In the genomic region with DNA sequence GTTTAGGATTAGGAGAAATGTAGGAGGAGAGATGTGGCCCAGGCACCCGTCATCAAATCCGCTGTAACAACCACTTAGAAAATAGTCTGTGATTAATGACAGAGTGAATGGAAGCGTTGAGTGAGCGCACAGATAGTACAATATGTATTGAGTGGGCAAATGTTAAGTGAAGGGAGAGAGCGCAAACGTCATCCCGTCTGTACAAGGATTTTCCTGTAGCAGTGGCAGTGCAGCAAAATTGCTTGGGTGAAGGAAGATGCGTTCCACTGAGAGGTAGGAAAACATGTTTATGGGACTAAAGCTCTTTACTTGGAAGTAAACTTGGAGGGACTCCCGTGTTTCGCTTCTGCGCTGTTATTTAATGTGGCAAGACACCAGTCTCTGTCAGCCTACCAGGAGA, we compare ENCODE assay signal across 21 mouse cellular contexts.
DNase-seq lines count a peak whose midpoint lies in the region; ATAC-seq lines count a peak whose summit lies in the region.
"Had no signal": no experiment of that assay in that cellular context is flagged by ENCODE, and none has a peak within 500 bp of the region (broad histone marks: within the 10 kb centered on the region; RNA-seq: fewer than 3 reads in every experiment).

No protein-coding gene starts in this region.

- DNase-seq in layer of hippocampus, adult 18-20 months (ENCODE audit: low spot score in 2 of 2) = peak; percentile 37 to 65
- DNase-seq in layer of hippocampus, postnatal 25 days (ENCODE audit: extremely low spot score in 1 of 2, low spot score in 1 of 2) = no peak
- peak; percentile 34 for DNase-seq in right cerebral cortex, adult 18-20 months
- DNase-seq in right cerebral cortex, postnatal 4 days = no peak
- DNase-seq in left cerebral cortex, postnatal 36 days (ENCODE audit: low spot score in 2 of 2) = peak; percentile 25 to 42
- DNase-seq in kidney, postnatal 4 days = no peak
- DNase-seq: adrenal gland, adult 2 months; cerebellum, adult 18-20 months; cerebellum, postnatal 14 days; gastrocnemius, postnatal 36 days; lung, postnatal 36 days; thymus, postnatal 25 days had no signal

- no peak overlapping the region for H3K4me3 ChIP-seq in heart, embryonic 13.5 days
- H3K4me3 ChIP-seq in heart, embryonic 11.5 days (ENCODE audit: low read depth, low read length) = no peak overlapping the region
- H3K4me3 ChIP-seq: forebrain, embryonic 13.5 days; limb, embryonic 15.5 days; liver, embryonic 15.5 days; lung, embryonic 15.5 days; megakaryocyte, embryonic 14.5 days; midbrain, embryonic 13.5 days had no signal

- H3K27ac ChIP-seq in heart, embryonic 13.5 days (replicated peaks) = no peak overlapping the region
- no peak overlapping the region for H3K27ac ChIP-seq in heart, embryonic 11.5 days (ENCODE audit: low read depth, low read length)
- H3K27ac ChIP-seq: forebrain, embryonic 13.5 days; limb, embryonic 15.5 days; liver, embryonic 15.5 days; lung, embryonic 15.5 days; midbrain, embryonic 13.5 days had no signal

- H3K9me3 ChIP-seq in heart, embryonic 13.5 days = no peaks in the 10 kb centered on the region
- no peaks in the 10 kb centered on the region for H3K9me3 ChIP-seq in heart, embryonic 11.5 days (replicated peaks; ENCODE audit: control insufficient read depth, low read length)
- H3K9me3 ChIP-seq: forebrain, embryonic 13.5 days; limb, embryonic 15.5 days; liver, embryonic 15.5 days; lung, embryonic 15.5 days; megakaryocyte, embryonic 14.5 days; midbrain, embryonic 13.5 days had no signal

- H3K4me2 ChIP-seq in heart, embryonic 13.5 days = peak overlapping the region; percentile 29
- no peak overlapping the region for H3K4me2 ChIP-seq in heart, embryonic 11.5 days
- H3K4me2 ChIP-seq: forebrain, embryonic 13.5 days; limb, embryonic 15.5 days; liver, embryonic 15.5 days; lung, embryonic 15.5 days; midbrain, embryonic 13.5 days had no signal

- WGBS in heart, embryonic 13.5 days = 42% methylated on average over 11 of the region's 11 CpGs
- WGBS in heart, embryonic 11.5 days (ENCODE audit: insufficient replicate concordance) = 59% methylated on average over 11 of the region's 11 CpGs

- intact Hi-C loops in left cerebral cortex, postnatal 36 days (cut with DNase I) = no loop called here

- peaks cover 31% of the 10 kb centered on the region for H3K27me3 ChIP-seq in heart, embryonic 13.5 days (replicated peaks)
- H3K27me3 ChIP-seq in heart, embryonic 11.5 days (ENCODE audit: control insufficient read depth, insufficient read depth, low read length) = no peaks in the 10 kb centered on the region
- H3K27me3 ChIP-seq: limb, embryonic 15.5 days; liver, embryonic 15.5 days; lung, embryonic 15.5 days; megakaryocyte, embryonic 14.5 days had no signal

- H3K4me1 ChIP-seq in heart, embryonic 13.5 days = peaks cover 24% of the 10 kb centered on the region
- peaks cover 4% of the 10 kb centered on the region; the same call in 1 of the 2 replicates for H3K4me1 ChIP-seq in heart, embryonic 11.5 days (ENCODE audit: control insufficient read depth, insufficient read depth, low read length)
- H3K4me1 ChIP-seq: liver, embryonic 15.5 days had no signal

- no peak for ATAC-seq in heart, embryonic 13.5 days (ENCODE audit: extremely low read depth, insufficient number of reproducible peaks, low FRiP score, low TSS enrichment)
- no peak for ATAC-seq in heart, embryonic 11.5 days (replicated peaks; ENCODE audit: insufficient number of reproducible peaks, low FRiP score, low TSS enrichment)
- ATAC-seq: forebrain, embryonic 13.5 days; intestine, postnatal 0 days; midbrain, embryonic 13.5 days had no signal

- H3K9ac ChIP-seq in heart, embryonic 13.5 days = no peak overlapping the region
- H3K9ac ChIP-seq in heart, embryonic 11.5 days (ENCODE audit: low read depth, low read length) = no peak overlapping the region
- H3K9ac ChIP-seq: forebrain, embryonic 13.5 days; limb, embryonic 15.5 days; liver, embryonic 15.5 days; lung, embryonic 15.5 days; midbrain, embryonic 13.5 days had no signal

- no peaks in the 10 kb centered on the region for H3K36me3 ChIP-seq in heart, embryonic 13.5 days
- no peaks in the 10 kb centered on the region for H3K36me3 ChIP-seq in heart, embryonic 11.5 days (ENCODE audit: control insufficient read depth, insufficient read depth, low read length)
- H3K36me3 ChIP-seq: limb, embryonic 15.5 days; liver, embryonic 15.5 days; lung, embryonic 15.5 days; midbrain, embryonic 13.5 days had no signal

Comparison
In these comparisons a context has a peak if more than half of its experiments do, and no peak if none do; other contexts are left out.
1. DNase-seq: peak in layer of hippocampus, adult 18-20 months (2 of 2), right cerebral cortex, adult 18-20 months (single experiment) and left cerebral cortex, postnatal 36 days (2 of 2); none in layer of hippocampus, postnatal 25 days (0 of 2), right cerebral cortex, postnatal 4 days (single experiment) and kidney, postnatal 4 days (0 of 2).